Mouse (Mus musculus) heart, adult 8-10 months (tissue): ENCODE data around the gene Tph2. TPM values are rescaled to one million over a fixed set of nuclear protein-coding genes. Genes with fewer than 3 reads are reported as not detected.

Source experiments
- DNase-seq: peaks from one replicate; pipeline ENCODE4 v3.0.0; 2022; ENCODE audit warnings: low spot score
- total RNA-seq, 4 experiments: library from RNA; stranded (reverse); gene quantifications; 2 replicates each; pipeline ENCODE4 v1.2.4; 2022

Tph2 gene
- total RNA-seq, 4 experiments from 2014 or later: not detected

DNA sequence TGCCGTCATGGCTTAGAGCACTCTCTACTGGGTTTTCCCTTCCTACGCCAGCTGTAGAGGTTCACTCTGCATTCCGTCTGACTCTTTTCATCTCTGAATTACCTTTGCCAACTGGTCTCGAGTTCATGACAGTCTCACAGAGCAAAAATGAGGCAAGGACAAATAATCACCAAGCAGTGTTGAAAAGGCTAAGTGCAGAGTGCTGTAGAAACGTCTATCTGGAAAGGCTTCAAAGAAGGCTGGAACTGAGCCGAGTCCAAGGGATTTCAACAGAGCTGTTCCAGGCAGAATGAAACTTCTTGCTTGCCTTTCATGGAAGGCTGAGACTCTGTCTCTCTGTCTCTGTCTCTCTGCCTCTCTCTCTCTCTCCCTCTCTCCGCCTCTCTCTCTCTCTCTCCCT, 47.8 kb downstream of the Tph2 start:
- no peak for DNase-seq

DNA sequence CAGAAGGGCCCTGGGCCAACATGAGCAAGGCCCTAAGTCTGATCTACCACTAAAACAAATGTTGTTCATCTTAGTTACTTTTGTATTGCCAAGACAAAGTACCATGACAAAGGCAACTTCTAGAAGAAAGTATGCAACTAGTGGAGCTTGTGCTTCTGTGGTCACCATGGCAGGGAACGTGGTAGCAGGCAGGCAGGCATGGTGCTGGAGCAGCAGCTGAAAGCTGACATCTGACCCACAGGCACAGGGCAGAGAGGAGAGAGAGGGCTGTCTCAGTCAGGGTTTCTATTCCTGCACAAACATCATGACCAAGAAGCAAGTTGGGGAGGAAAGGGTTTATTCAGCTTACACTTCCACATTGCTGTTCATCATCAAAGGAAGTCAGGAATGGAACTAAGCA, 56.9 kb downstream of the Tph2 start:
- DNase-seq: no peak

DNA sequence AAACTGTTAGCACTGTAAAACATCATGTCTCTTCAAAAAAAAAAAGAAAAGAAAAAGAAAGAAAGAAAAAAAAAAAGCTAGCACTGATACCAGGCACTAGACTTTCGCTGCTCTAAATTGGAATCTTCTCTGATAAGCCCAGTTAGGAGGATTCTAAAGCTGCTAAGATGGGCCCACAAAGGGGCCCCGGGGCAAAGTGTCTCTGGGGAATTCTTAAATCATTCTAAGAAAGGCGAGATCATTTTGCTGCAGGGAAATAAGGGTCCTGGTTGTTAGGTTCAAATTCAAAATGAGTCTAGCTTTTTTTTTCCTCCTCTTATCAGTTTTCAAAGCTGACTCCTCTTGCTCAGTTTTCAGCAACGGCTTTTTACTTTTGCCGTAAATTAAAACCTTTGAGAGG, 59.3 kb downstream of the Tph2 start:
- no peak for DNase-seq

DNA sequence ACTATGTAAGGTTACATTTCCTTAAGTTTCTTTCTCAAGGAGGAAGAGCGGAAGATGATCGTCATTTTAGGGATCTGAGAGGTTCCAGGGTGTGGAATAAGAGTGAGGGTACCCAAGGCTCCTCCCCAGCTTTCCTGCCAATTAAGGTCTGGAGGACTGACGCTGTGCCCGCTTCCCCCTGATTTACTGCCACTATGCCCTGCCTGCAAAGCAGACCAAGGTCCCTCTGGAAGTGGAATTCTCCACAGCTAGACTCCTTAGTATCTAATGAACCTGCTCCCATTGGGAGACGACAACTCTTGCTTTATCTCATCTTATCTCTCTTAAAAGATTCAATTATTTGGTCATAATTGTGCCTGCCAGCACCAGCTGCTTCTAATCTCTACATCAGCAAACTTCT, 59.8 kb downstream of the Tph2 start:
- no peak for DNase-seq

DNA sequence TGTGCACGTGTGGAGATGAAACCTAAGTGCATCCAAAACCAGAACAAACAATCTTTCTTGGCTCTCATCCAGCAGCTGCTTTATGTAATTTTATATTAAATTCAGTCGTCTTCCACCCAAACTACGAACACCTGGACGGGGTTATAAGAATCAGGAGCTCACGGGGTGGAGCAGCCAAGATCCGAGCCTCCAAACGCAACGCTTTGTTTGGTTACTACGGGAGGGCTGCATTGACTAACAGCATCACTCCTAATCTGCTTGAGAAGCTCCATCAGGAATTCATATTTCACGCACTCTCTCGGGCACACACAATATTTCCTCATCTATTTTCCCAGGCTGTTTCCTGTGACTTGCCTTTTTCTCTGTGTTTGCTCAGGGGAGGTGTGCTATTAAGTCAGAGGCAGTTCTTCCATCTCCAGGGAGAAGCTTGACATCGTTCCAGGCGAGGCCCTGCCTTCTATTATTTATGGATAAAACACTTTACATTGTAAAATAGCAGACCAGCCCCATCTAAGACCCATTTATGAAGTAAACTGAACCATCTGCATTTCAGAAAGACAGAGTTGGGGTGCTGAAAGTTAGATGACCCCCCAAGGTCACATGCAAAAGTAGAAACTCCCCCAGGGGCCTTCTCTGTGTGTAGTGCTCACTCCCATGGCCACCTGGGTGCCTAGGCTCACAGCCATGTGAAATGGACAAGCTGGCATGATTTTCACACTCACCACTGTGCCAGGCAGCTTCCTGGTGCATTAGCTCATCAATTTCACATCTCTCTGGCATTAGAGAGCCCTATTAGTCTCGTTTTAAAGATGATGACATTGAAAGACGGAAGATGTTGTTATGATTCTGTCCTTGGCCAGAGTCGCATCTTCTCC, 76.9 kb downstream of the Tph2 start:
- DNase-seq: no peak

DNA sequence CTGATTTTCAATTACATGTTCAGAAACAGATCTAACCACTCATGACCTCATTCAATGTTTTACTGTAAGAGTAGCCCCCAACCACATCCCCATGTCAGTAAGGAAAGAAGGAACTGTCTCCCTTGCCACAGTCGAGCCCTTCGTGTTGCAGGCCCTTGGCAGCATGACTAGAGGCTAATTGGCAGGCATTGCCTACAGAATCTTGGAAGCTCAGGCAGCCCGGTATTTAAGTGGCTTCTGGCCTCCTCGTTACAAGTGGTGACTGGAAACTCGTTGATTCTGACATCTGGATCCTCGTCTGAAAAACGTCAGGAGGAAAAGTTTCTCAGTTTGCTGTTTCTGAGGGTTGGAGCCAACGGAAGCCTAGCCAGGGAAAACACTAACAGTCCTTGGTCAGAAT, 80.6 kb downstream of the Tph2 start:
- peak; percentile 9 for DNase-seq

DNA sequence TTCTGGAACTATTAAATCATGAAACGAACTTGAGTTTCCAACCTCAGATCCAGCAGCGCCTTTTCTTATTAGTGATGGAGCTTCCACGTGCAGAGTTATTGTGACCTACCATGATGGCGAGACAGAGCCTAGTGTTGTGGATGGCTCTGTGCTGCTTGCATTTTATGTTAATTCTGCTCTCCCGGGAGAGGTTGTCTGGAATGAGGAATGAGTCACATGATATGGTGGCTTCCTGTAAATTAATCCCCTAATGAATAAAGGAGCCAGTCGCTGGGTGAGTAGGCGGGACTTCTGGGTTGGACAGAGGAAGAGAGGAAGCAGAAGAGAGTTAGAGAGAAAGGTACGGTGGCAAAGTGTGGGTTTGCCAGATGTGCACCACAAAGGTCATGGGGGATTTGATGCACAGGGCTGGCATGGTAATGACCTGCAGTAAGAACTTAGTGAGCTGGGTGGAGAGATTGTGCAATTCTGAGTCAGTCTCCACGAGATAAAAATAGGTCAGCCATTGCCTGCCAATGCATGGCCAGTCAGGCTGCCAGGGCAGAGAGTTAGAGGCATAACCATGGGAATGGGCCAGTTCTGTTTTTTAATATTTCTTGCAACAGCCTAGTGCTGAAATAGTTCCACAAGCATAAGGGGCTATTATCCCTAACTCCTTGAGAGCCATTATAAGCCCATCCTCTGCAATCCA, 84.8 kb downstream of the Tph2 start:
- DNase-seq: peak; percentile 13

DNA sequence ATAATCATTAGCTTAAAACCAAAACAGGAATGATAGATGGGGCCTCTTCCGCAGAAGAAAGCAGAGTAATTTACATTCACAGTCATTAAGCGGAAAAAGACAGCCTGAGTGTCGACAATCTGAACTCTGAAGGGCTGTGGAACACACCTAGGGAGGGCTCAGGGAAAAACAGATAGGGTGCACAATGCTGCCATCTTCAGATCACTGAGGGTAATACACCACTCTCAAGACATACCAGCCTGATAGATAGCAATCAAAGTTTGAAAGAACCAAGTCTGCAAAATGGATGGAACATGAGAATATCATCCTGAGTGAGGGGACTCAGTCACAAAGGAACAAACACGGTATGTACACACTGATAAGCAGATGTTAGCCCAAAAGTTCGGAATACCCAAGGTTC, 87.7 kb downstream of the Tph2 start:
- peak; percentile 1 for DNase-seq

DNA sequence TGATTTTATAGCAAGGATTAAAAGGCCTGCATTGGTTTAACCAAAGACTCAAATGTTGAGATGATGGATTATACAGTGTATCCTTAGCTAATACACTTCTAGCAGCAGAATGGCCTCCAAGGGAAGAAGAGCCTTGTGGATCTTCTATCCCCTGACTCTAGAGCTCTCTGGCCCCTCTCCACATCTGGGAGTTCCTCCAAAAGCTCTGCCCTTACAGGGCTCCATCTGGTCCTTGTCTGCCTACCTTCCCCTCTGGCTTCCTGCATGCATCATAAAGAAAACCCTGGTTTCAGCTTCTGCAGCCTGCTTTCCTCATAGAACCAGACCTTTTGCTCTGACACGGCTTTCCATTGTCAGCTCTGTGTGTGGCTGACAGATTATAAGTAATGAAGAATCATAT, 88.6 kb downstream of the Tph2 start:
- no peak for DNase-seq

DNA sequence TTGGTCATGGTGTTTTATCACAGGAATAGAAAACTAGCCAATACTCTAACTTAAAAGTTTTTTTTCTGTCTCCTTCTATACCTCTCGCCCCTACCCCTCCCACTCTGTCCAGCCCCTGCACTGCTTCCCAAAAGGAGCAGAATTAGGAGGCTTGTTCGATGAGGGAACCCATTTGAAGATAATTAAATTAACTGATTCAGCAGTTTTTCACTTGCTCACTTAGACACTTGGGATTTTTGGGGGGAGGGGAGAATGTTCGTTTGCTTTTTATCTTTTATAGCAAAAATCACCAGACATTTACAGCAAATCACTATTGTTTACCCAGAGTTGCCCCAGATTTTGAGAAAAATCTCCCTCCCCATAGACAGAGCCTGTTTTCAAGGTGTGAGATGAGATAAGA, 106.6 kb downstream of the Tph2 start:
- DNase-seq: no peak

DNA sequence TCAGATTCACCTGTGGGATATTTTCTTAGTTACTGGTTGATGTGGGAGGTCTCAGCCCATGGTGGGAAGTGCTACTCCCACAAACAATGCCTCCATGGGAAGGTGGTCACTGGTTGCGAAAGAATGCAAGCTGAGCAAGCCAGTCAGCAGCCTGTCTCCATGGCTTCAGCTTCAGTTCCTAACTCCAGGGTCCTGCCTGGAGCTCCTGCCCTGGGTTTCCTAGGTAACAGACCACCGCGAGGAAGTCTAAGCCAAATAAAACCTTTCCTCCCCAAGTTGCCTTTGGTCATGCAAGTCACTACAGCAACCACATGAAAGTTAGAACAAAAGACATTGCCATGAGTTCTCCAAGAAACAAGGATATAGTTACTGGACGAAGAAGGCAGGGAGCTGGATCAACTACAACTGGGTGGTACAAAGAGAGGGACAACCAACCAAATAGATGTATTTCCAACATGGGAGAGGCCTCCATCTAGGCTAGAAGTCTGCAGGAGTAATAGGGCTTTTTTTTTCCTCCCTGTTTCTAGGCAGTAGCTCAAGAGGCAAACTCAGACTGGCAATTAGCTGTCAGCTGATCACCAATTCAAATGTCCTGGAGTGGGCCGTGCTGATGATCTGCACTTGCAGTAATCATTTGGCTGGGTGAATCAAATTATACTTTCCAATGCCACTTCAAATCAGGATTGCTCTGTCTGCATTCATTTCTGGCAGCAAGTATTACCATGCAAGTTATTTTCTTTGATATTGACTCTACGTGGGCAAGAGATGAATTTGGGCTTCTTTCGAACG, 115.5 kb downstream of the Tph2 start:
- no peak for DNase-seq

DNA sequence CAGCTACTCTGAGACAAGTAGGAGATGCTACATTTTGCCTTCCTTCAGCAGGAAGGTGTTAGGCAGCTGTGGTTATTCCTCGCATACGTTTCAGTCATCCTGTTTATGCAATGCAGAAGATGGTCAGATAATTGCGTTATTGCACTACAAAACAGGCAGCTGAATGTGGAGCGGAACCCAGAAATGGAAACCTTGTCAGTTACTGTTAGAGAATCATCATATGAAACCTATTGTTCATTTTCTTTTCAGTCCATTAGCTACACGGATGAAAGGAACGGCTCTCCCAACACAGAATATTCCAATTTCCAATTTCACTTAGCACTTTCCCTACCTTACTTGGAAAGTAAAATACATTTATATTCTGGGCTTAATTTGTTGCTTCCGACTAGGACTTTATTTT, 120.9 kb downstream of the Tph2 start:
- DNase-seq: no peak

DNA sequence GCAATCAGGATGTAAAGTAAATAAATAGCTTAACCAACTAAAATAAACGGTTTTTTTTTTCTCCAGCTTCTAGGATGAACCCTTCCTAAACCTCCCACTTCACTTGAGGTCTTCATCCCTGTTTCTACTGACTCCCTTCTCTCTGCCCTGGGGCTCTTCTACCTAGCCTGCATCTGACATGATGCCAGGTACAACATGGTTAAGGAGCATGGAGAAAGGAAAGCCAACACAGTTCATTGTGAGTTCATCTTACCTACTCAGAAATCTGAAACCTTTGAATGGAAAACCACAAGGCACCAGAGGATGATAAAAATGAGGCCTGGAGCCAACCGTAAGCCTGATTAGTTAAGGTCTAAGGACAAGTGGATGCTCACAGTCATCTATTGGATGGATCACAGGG, 123.3 kb downstream of the Tph2 start:
- no peak for DNase-seq

DNA sequence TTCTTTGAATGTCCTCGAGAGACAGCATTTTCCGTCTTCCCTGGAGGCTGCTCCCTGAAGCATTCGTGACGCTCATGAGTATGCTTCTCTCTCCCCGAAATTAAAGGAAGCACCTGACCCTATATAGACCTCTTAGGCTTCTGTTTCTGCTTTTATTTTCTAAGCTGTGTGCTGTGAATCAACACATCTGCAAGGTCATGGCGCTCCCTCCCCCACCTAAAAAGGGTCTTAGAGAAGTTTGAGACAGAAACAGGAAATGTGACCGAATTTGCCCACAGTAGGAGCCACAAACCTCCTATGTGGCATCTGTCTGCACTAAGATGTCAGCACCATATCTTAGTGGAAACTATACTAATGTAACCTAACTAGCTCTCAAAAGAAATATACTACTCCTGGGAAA, 124.1 kb downstream of the Tph2 start:
- DNase-seq: no peak

DNA sequence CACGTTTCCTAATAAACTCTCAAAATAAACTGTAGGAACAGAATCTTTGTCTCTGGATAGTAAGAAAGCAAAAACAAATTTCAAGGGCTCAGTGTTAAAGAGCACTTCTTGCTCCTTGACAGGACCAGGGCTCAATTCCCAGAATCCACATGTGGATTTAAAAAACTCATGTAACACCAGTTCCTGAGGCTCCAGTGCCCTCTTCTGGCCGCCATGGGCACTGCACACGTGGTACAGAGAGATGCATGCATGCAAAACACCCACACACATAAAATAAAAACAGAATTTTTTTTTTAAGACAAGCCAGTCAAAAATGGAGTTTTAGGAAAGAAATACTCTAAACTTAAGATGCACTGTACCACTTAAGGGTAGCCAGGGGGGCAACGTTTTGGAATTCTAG, 133.2 kb downstream of the Tph2 start:
- no peak for DNase-seq

DNA sequence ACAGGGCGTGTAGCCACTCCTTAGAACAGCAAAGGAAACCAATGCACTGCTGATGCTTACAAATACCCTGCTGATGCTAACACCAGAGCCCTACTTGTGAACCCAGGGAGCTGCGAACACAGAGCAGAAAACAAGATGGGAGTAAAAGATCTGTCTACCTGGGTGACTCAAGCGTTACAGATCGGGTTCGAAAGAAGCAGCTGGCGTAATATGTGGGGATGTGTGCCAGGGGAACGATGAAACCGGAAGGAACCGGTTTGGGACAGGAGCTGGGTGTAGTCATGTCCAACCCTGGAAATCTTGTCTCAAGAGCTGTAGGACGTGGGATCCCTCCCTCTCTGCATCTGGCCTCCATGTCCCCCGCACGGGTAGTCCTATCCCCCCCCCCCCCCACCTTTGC, 134.1 kb downstream of the Tph2 start:
- DNase-seq: no peak

DNA sequence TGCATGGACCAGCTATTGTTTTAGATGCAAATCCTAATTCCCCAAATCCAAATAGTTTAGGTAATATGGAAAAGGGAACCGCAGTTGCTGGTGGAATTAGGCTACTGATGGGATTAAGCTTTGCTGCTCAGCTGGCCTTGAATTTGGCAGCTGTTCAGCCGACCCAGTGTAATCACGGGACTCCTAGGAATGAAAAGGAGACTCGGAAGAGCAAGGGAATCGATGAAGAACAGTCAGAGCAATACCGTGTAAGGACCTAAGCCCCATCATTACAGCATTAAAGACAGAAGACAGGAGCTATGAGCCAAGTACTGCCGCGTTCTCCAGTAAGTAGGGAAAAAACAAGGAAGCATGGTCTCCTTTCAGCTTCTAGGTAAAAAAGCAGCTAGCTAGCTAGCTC, 134.6 kb downstream of the Tph2 start:
- no peak for DNase-seq

DNA sequence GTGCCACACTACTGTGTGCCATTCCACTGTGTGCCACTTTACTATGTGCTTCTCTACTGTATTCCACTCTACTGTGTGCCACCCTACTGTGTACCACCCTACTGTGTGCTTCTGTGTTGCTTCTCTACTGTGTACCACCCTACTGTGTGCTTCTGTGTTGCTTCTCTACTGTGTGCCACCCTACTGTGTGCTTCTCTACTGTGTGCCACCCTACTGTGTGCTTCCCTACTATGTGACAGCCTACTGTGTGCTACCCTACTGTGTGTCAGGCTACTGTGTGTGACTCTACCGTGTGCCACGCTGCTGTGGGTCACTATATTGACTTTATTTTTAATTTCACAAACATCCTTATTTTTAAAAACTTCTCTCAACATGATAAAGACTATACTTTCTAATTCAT, 136.3 kb downstream of the Tph2 start:
- no peak for DNase-seq

DNA sequence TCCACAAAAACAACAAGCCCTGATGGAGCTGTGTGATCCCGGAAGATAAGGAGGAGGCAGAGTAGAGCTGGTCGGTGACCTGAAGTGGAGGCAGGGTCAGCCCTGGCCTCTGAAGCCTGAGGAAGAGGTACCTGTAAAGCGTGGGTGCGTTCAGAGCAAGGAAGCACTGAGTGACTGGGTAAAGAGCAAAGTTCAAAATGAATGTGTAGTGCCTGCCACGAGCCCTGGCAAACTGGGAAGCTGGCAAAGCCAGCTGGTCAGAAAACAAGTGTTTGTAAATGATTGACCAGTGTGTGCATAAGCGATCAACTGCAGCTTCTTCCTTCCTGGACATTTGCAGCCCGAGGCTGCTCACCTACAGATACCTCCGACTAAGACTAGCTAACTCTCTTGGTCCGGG, 149.1 kb downstream of the Tph2 start:
- no peak for DNase-seq
